Mouse (Mus musculus) E14TG2a.4 (cell line): ENCODE results near the gene Oxsr1.

ENCODE experiments used
- CTCF ChIP-seq: conservative IDR thresholded peaks from 2 replicates; pipeline ENCODE4 v1.5.1; 2014; ENCODE audit warnings: low read length
- NANOG ChIP-seq: IDR thresholded peaks from 2 replicates; pipeline ENCODE4 v1.6.1; 2014; ENCODE audit warnings: borderline replicate concordance, low read length, mixed read lengths
- POU5F1 ChIP-seq: IDR thresholded peaks from 2 replicates; pipeline ENCODE4 v1.6.1; 2014; ENCODE audit warnings: low read length, borderline replicate concordance

- TF ChIP-seq CTCF: no peak
- no peak for TF ChIP-seq NANOG
- TF ChIP-seq POU5F1: no peak
Measured at GRCm38 (mm10) chr9:119353926-119354325, 31.7 kb upstream of the Oxsr1 start.
